Mouse (Mus musculus) c-Kit-positive CD71-negative TER-119-negative erythroid progenitor cells, embryonic 14.5 days (primary cell): ENCODE data around the gene Tfb1m.

Experiments
- DNase-seq: peaks from one replicate; pipeline ENCODE4 v3.0.0-alpha.2; 2013; ENCODE audit warnings: low read depth

Gene Tfb1m

GRCm38 (mm10) chr17:3514316-3514715 is 43.3 kb downstream of the Tfb1m start:
- DNase-seq: no peak

DNA sequence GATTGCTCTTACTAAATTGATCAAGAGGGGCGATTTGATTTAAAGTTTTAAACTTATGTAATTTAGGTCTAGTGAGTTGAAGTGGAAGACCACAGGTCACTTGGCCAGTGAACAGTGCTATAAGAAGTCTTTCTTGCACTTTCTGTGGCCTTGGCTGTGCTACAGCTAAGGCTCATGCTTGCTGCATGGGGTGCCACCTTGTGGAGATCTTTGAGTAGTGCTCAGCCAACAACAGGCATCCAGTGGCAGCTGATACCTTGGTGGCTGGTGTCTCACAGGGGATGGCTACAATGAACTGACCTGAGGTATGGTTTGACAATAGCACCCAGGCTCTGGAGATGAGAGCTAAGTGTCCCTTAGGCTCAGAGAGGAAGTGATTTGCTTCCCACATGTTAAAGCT is 47.7 kb downstream of the Tfb1m start:
- peak; percentile 36 for DNase-seq

DNA sequence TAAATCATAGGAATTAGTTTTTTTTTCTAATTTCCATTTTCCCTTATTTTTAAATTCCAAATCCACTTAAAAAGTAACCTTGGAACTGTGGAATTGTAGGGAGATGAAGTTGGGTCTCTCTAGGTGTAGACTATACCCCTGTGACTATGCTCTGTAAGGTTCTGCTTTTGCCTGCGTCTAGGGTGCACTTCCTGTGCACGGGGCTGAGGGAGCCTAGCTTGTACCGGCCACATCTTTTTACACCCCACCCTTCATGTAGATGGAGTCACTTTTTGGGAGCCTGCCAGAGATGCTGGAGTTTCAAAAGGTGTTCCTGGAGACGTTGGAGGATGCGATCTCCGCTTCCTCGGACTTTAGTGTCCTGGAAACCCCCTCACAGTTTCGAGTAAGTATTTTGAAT is 51.1 kb downstream of the Tfb1m start:
- DNase-seq: no peak

DNA sequence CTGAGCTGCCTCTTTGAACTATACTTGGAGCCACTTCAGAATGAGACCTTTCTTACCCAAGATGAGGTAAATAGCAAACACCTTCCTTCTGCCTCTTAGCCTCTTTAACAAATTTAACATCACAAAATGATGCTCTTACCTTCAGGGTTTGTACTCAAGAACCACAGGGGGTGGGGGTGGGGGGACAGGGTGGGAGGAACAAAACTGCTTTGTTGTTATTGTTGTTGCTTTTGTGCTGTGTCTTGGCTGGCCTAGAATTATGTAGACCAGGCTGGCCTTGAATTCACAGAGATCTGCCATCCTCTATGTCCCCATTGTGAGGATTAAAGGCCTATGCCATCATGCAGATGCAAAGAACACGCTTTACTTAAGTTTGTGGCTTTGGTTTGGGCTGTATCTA is 51.9 kb downstream of the Tfb1m start:
- no peak for DNase-seq

DNA sequence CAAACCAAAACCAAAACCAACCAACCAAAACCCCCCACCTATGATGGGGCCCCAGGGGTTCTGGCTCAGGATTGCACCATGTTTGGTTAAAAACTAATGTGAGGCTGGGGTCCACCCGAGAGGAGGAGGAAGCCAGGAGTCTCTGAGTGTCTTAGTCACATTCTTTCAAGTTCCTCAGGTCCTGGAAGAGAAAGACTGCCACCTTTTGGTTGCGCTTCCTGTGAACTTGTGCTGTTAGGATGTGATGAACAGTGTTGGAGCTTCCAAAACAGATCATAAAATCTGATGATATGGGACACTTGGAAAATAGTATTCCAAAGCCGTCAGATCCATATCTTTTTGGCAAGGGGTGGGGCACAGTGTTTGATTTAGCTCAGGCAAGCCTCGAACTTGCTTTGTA is 56.6 kb downstream of the Tfb1m start:
- no peak for DNase-seq

DNA sequence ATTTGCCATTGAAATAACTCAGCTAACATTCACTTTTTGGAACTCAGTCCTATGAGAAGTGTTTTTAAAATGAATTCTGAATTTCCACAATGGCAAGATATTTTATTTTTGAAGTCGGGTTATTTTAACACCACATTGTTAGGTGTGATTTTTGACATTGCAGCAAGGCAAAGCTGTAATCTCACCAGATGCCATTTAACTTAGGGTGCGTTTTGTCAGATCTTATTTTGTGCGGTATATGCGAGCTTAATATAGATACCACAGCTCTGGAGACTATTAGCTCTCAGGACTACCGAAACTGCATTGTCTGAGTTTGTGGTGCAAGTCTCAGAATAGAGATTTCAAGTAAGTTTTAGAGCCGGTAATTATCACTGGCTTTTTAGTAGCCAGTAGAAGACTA is 57.5 kb downstream of the Tfb1m start:
- no peak for DNase-seq

DNA sequence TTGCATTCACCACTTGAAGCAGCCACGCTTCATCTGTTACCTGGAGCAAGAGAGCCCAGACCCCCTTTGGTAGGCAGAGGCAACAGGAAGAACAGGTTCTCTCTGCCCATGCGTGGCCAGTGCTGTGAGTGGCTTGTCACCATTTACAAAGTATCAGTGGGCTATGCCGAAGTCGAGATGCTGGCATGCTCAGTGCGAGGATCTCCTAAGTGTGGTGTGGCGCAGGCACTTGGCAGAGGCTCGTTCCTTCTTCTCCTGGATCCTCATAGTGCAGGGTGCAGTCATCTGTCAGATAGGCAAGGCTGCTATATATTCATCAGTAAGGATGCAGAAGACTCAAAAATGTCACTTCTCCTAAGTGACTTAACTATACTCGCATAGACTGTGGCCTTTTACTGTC is 58.1 kb downstream of the Tfb1m start:
- no peak for DNase-seq

DNA sequence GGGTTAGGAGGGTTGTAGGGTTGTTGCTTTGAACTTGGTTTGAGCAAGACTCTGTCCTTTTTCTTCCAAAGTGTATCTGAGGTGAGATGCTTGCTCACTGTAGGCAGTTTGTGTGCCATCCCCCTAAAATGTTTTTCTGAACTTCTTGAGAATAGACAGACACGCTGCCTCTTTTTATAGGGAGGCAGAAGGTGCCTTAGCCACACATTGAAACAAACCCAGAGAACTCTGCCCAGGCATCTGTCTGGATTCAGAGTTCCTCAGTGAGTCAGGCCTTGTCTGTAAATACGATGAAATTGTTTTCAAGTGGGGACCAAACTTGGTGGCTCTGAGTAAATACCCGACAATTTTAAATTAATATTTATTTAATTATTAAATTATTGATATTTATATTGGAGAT is 59.0 kb downstream of the Tfb1m start:
- no peak for DNase-seq

GRCm38 (mm10) chr17:3498086-3498485 is 59.5 kb downstream of the Tfb1m start:
- peak; percentile 56 for DNase-seq

DNA sequence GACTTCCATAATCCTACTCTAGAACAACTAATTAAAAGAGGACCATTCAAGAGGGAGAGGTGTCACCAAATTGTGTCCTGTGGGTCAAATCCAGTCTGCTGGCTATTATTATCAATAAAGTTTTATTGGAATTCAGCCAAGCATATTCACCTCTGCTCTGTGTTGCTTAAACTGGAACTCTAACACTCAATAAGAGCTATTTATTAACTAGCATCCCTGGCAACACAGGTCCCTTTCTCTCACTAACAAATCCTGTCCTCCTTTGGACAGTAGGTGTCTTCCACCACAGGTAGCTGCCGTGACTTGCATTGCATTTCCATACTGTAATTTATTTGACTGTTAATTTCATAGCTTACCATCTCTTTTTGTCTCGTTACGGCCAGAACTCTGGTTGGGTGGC is 61.5 kb downstream of the Tfb1m start:
- DNase-seq: no peak

- DNase-seq: no peak
Observed at GRCm38 (mm10) chr17:3495576-3495975, 62.0 kb downstream of the Tfb1m start.

DNA sequence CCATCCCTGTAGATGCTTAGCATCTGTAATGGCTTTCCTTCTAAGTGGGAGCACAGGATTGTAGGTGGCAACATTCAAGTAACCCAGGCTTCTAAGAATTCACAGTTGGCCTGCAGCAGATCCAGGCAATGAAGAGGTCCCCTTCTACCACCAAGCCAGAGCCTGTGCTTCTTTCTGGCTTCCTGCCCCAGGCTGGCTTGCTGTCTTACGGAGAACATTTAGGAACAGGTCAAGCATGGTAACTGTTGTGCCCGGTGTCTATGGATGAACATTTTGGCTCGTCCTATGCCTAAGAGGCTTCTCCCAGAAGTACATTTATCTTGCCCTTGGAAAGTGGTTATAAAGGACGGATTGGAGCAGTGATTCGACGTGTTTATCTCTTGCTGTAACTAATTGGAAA is 65.9 kb downstream of the Tfb1m start:
- DNase-seq: no peak

- no peak for DNase-seq
Observed at GRCm38 (mm10) chr17:3491065-3491464, 66.5 kb downstream of the Tfb1m start.

DNA sequence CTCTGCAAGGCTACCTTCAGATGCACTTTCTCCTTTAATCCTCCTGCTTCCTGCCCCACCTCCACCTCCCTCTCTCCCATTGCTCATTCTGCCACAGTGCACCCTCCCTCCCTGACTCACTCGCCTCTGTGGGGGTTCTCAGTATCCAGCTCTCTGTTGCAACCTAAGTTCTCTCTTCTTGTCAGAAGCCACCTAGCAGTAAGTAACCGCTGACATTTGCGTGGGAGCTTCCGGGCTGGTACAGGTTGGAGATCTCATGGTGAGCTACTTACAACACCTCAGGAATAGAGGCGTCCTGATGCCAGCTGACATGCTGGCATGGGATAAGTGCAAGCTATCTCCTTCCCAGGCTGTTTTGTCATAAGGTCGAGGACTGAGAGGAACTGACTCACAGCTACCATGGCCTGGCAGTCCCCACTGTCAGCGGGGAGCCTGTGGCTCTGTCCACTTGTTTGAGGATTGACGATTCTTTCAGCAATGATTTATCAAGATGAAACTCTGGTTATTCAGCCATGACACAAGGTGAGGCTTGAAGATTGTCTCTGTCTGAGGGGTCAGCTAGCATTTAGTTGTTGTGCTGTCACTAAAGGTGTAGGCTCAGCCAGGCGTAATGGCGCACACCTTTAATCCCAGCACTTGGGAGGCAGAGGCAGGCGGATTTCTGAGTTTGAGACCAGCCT is 67.2 kb downstream of the Tfb1m start:
- no peak for DNase-seq

DNA sequence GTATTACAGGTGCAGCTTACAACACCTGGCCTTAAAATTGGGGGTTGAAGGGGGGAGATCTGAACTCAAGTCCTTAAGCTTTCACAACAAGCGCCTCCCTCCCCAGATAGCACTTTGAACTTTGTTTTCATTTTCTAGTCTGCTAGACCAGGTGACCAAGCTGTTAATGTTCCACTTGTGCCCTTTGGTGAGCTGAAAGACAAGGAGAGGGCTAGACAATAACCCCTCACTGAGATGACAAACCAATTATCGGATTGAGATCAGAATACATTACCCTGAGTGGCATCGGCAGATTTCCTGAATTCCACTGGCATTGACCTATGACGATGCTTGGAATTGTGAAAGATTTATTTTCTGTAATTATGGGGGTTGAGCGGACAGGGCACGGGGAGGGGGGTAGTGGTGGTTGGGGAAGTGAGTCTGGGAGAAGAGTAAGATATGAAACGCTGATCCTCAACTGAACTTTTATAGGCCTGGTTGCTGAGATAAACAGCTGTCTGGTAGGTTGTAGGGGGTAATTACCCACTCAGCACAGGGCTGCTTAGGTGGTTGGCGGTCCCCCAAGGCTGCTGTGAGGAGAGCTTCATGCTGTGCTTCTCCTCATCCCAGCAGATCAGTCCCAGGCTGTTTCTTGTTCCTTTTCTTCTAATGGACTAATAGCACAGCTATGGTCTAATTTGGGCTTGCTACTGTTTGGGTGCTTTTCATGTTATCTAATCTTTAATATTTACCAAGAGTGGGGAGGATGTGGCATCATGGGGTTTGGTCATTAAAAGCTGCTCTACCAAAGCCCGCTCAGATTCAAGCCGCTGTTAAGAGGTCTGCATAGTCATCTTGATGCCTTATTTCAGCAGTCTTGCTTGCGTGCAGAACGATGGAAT is 69.6 kb downstream of the Tfb1m start:
- no peak for DNase-seq

DNA sequence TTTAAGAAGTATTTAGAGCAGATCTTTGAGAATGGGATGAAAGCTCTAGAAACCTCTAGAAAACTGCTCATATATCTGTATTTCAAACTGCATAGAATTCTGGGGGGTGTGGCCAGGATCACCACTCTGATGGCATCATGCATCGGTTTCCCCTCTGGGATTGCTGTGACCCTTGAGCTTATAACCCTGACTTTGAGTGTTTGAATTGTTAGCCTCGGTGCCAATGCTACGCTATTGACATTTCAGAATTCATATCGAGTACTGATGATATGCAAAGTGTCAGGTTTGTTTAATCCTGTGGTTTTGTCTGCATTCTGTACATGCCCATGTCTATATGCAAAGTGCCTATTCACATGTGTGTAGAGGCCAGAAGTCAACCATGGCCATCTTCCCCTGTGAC is 70.4 kb downstream of the Tfb1m start:
- DNase-seq: no peak

GRCm38 (mm10) chr17:3485851-3486250 is 71.7 kb downstream of the Tfb1m start:
- DNase-seq: no peak

- DNase-seq: no peak
Observed at GRCm38 (mm10) chr17:3483091-3483490, 74.5 kb downstream of the Tfb1m start.

DNA sequence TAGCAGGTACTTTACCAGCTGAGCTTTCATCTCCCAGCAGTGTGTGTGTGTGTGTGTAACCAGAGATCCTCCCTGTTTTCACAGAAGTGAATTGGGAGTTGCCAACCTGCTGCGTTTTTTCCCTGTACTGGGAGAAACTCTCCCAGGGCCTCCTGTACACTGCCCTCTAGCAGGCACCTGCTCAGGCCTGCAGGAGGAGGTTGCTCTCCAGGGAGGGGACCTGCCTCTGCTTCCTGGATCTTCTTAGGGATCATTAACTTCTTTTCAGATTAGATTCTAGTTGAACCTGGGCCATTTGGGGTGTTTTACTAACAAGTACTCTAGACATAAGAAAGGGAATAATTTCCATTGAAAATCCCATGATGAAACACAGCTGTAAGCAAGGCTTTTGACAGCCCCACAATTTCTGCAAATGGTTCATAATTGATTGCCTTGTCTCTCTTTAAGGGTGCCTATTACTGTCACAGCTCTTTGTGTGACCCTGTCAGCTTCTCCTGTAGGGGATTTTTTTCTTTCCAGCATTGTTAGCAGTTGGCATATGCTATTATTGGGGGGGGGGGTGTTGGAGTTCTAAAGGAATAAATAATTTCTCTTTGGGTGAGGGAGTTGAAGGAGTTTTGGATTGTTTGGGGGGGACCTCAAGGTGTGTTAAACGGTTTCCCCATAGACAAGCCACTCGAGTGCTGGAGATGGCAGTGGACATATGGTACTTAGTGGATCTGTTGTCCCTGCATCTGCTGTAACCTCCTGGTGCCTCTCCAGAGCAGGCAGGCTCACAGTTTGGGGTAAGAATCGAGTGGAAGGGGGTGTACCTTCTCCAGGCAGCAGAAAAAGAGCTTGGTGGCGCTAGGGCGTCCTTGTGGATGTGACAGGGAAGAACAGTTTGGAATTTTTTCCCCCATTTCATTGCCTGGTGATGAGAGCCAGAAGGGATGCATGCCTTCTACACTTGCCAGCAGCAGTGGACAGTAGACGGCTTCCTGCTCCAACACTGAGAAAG is 75.7 kb downstream of the Tfb1m start:
- DNase-seq: no peak

GRCm38 (mm10) chr17:3476546-3476945 is 81.0 kb downstream of the Tfb1m start:
- no peak for DNase-seq

- no peak for DNase-seq
Observed at GRCm38 (mm10) chr17:3472018-3472417, 85.6 kb downstream of the Tfb1m start.
